Comparison of ENCODE assay signal across 7 mouse cellular contexts in the genomic region with DNA sequence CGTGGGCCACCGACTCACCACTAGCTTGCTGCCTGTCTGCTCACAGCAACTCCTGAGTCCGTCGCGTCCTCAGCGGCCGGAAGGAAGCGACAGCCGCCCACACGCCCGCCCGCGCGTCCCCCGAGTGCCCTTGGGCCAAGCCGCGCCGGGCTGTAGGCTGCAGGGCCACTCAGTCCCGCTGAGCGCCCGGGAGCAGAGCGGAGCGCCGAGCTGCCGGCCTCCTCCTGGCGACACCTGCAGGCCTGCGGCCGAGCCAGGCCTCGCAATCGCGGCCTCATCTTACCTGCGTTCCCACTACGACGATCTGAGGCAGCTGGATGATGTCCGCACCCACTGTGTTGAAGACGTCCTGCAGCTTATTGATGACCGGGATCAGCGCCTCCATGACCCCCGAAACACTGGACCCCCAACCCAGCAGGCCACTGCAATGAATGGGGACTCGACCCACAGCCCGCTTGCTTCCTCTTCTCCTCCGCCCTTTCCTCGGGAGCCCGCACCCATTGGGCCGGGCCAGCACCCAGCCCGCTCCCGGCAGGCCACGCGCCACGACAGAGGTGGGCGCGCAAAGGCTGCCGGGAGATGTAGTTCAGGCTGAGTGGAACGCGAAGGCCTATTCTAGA. TPM values are rescaled to one million over a fixed set of nuclear protein-coding genes. Genes with fewer than 3 reads are reported as not detected.
DNase-seq lines count a peak whose midpoint lies in the region; ATAC-seq lines count a peak whose summit lies in the region.

TSS of gene Dnm1l (minus strand) at position 479 of the 620 bp plus-strand sequence.

- peak within 1 kb of the TSS; percentile 41 for H3K4me2 ChIP-seq in embryonic facial prominence, embryonic 11.5 days (ENCODE audit: low read depth, low read length)
- H3K4me2 ChIP-seq in midbrain, embryonic 13.5 days (replicated peaks): peak within 1 kb of the TSS; percentile 74

- peak within 1 kb of the TSS; percentile 73; the same call in 1 of the 2 replicates for H3K27ac ChIP-seq in embryonic facial prominence, embryonic 11.5 days (replicated peaks; ENCODE audit: low read depth, low read length)
- peak within 1 kb of the TSS; percentile 94 for H3K27ac ChIP-seq in limb, embryonic 10.5 days
- peak within 1 kb of the TSS; percentile 93 for H3K27ac ChIP-seq in midbrain, embryonic 13.5 days

- H3K27me3 ChIP-seq in embryonic facial prominence, embryonic 11.5 days (ENCODE audit: control insufficient read depth, insufficient read depth, low read length): no peaks in the 10 kb centered on the region
- H3K27me3 ChIP-seq in limb, embryonic 10.5 days (ENCODE audit: low read depth, poor library complexity, severe bottlenecking): no peaks in the 10 kb centered on the region
- H3K27me3 ChIP-seq in midbrain, embryonic 13.5 days: no peaks in the 10 kb centered on the region

- peak within 1 kb of the TSS; percentile 89 for H3K9ac ChIP-seq in embryonic facial prominence, embryonic 11.5 days (replicated peaks; ENCODE audit: low read length)
- H3K9ac ChIP-seq in midbrain, embryonic 13.5 days (replicated peaks): peak within 1 kb of the TSS; percentile 96

- DNase-seq in adrenal gland, postnatal 14 days: peak; percentile 96
- peak; percentile 95 for DNase-seq in embryonic facial prominence, embryonic 11.5 days (ENCODE audit: low spot score)
- DNase-seq in kidney, adult 11 months: peak; percentile 91
- peak; percentile 91 for DNase-seq in limb, embryonic 10.5 days (ENCODE audit: low spot score)
- peak; percentile 87 for DNase-seq in spleen, adult 12 weeks (ENCODE audit: low spot score)

- H3K4me1 ChIP-seq in embryonic facial prominence, embryonic 11.5 days (ENCODE audit: control insufficient read depth, insufficient read depth, low read length): no peaks in the 10 kb centered on the region
- H3K4me1 ChIP-seq in limb, embryonic 10.5 days: 0 out of 2 replicates have a peak, but pooled peaks cover 3% of the 10 kb centered on the region
- peaks cover 17% of the 10 kb centered on the region for H3K4me1 ChIP-seq in midbrain, embryonic 13.5 days (replicated peaks)

- no peaks in the 10 kb centered on the region for H3K36me3 ChIP-seq in embryonic facial prominence, embryonic 11.5 days (replicated peaks; ENCODE audit: control insufficient read depth, insufficient read depth, low read depth, low read length)
- peaks cover 5% of the 10 kb centered on the region for H3K36me3 ChIP-seq in limb, embryonic 10.5 days
- H3K36me3 ChIP-seq in midbrain, embryonic 13.5 days: no peaks in the 10 kb centered on the region

- ATAC-seq in embryonic facial prominence, embryonic 11.5 days (replicated peaks; ENCODE audit: insufficient number of reproducible peaks, low FRiP score, low TSS enrichment, low read depth): peak; percentile 100
- ATAC-seq in granulocyte monocyte progenitor cell, adult 5-6 weeks (replicated peaks; ENCODE audit: poor library complexity, severe bottlenecking): peak; percentile 99
- ATAC-seq in midbrain, embryonic 13.5 days: peak; percentile 100

- H3K4me3 ChIP-seq in embryonic facial prominence, embryonic 11.5 days (ENCODE audit: low read depth, low read length): peak within 1 kb of the TSS; percentile 89
- H3K4me3 ChIP-seq in limb, embryonic 10.5 days: peak within 1 kb of the TSS; percentile 94
- peak within 1 kb of the TSS; percentile 97 for H3K4me3 ChIP-seq in midbrain, embryonic 13.5 days (replicated peaks)

- no peaks in the 10 kb centered on the region for H3K9me3 ChIP-seq in embryonic facial prominence, embryonic 11.5 days (replicated peaks; ENCODE audit: control insufficient read depth, low read length)
- no peaks in the 10 kb centered on the region for H3K9me3 ChIP-seq in limb, embryonic 10.5 days (replicated peaks)
- H3K9me3 ChIP-seq in midbrain, embryonic 13.5 days: no peaks in the 10 kb centered on the region

- WGBS in embryonic facial prominence, embryonic 11.5 days: under 1% methylated on average over 54 of the region's 55 CpGs
- under 1% methylated on average over 55 of the region's 55 CpGs for WGBS in limb, embryonic 10.5 days
- WGBS in midbrain, embryonic 13.5 days: under 1% methylated on average over 55 of the region's 55 CpGs

RNA-seq across cellular contexts. Expression of gene Dnm1l, which starts in this region (rescaled TPM):
- 72.6 and 77.9 TPM in 2 replicates for total RNA-seq in adrenal gland, postnatal 14 days (2021)
- polyA plus RNA-seq in embryonic facial prominence, embryonic 11.5 days (2014; fragmentation: Nextera tagmentation; extraction: Ambion mirVana): 66.2 and 75.4 TPM in 2 replicates
- 68.8 and 83.9 TPM in 2 replicates for total RNA-seq in granulocyte monocyte progenitor cell, adult 5-6 weeks (2014; fragmentation: Nextera tagmentation)
- 61.6 and 73.5 TPM in 2 replicates for total RNA-seq in granulocyte monocyte progenitor cell, adult 5-6 weeks (2017)
- 46.9 and 53.4 TPM in 2 replicates for polyA plus RNA-seq in limb, embryonic 10.5 days (2016; fragmentation: Nextera tagmentation; extraction: Ambion mirVana)
- 86.7 and 100 TPM in 2 replicates for polyA plus RNA-seq in midbrain, embryonic 13.5 days (2015; fragmentation: Nextera tagmentation; extraction: Ambion mirVana)

Comparison
In these comparisons a context has a peak if more than half of its experiments do, and no peak if none do; other contexts are left out.
1. Peak in every context shown above with its lines: DNase-seq, ATAC-seq, H3K4me3 ChIP-seq and H3K27ac ChIP-seq.